Mouse (Mus musculus) heart, postnatal 4 days (tissue): ENCODE results near the gene Lexm. TPM values are rescaled to one million over a fixed set of nuclear protein-coding genes. Genes with fewer than 3 reads are reported as not detected.

Experiments
- total RNA-seq, 2 experiments: library from RNA; stranded (reverse); gene quantifications; 2 replicates each; pipeline ENCODE4 v1.2.3; 2021

Lexm gene
- total RNA-seq, 2 experiments from 2014 or later = not detected

Other genes starting within 250 kb of the Lexm start
- gene Pcsk9, start 152.9 kb downstream of the Lexm start, total RNA-seq = not detected
- not detected for gene Bsnd, start 125.0 kb downstream of the Lexm start, total RNA-seq
- 10 to 100 TPM; 31.9 to 34.3 TPM for gene Dhcr24, start 56.2 kb downstream of the Lexm start, total RNA-seq
- gene Ttc22, start 5.2 kb upstream of the Lexm start, total RNA-seq = under 1 TPM; 0.38 to 0.45 TPM
- gene Pars2, start 33.8 kb upstream of the Lexm start, total RNA-seq = 1 to 10 TPM; 6.7 to 7.4 TPM
- gene Ttc4, start 61.7 kb upstream of the Lexm start, total RNA-seq = 10 to 100 TPM; 21.6 to 23.9 TPM
- gene Mroh7, start 113.7 kb upstream of the Lexm start, total RNA-seq = 1 to 10 TPM in 1 of 2 experiments, under 1 TPM in 1; 0.16 to 1.1 TPM
- gene Fam151a, start 116.6 kb upstream of the Lexm start, total RNA-seq = under 1 TPM; 0.19 to 0.41 TPM
- 10 to 100 TPM; 12.7 to 13.7 TPM for gene Acot11, start 187.8 kb upstream of the Lexm start, total RNA-seq